Mouse (Mus musculus) ovary, adult 10 weeks (tissue): Measurements from ENCODE around the gene Ubb. TPM values are rescaled to one million over a fixed set of nuclear protein-coding genes. Genes with fewer than 3 reads are reported as not detected.

Experiments used
- polyA plus RNA-seq: library from polyadenylated mRNA; stranded (reverse); fragments of 350-450 nt; fragmentation: Illumina TruSeq; extraction: RNeasy Lipid Tissue Mini Kit (QIAGEN cat#74804); gene quantifications from one replicate; pipeline ENCODE4 v1.2.3, GENCODE M21; 2014

Ubb gene
- polyA plus RNA-seq: 32.7 TPM

DNA sequence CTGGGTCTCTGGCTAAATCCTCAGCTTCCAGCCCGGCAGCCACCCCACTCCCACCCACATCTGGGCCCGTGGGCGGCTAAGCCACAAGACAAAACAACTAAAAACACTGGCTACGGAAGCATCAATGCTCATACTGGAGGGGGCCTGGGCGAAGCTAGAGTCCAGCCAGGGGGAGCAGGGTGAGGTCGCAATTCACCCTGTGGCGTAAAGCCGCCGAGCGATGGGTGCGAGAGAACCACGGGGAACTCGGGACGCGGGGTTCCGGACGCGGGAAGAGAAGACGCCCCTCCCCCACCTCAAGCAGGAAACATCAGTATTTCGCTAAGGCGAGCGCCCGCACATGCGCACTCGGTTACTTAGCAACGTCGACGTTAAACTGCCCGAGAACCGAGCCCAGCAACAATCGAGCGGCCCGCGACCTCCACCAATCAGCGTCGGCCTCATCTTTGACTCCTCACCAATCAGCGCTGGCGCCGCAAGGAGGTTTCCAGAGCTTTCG lies at the start of gene Ubb:
Gene Ubb (plus strand): TSS at position 445 of the 499 bp plus-strand sequence.

DNA sequence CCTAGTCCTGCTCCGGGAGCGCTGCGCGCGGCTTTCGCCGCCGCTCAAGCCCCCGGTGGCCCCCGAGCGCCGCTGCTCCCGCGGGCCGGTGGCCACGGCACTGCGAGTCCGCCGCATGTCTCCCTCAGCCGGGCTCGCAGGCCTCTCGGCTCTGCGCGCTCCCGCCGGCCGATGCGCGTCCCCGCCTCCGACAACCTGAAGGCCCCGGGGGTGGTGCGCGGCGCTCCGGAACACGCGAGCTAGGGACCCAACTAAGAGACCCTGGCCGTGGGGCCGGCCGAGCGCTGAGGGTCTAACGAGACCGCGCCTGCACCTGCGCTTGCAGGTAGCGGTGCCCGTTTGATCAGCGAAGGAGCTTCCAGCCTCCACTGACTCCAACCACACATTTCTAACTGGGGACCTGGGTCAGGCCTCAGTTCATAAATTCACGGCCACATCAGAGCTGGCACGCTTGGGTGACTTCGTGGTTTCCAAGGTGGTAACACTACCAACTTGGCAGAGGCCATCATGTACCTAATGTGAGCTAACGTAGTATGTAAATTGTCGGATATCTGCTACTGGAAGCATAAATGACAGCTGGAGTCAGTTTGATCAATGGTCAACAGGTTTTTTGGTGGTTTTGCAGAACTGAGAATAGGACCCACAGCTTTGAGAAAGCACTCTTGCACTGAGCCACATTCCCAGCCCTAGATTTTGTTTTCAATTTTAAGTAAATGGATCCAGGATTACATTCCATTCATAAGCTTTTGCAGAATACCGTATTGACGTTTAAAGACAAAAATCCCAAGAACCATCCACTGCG lies 11.7 kb upstream of the Ubb start, which contains the start of gene Cenpv:
Gene Cenpv (minus strand): TSS at position 173 of the 802 bp plus-strand sequence.

DNA sequence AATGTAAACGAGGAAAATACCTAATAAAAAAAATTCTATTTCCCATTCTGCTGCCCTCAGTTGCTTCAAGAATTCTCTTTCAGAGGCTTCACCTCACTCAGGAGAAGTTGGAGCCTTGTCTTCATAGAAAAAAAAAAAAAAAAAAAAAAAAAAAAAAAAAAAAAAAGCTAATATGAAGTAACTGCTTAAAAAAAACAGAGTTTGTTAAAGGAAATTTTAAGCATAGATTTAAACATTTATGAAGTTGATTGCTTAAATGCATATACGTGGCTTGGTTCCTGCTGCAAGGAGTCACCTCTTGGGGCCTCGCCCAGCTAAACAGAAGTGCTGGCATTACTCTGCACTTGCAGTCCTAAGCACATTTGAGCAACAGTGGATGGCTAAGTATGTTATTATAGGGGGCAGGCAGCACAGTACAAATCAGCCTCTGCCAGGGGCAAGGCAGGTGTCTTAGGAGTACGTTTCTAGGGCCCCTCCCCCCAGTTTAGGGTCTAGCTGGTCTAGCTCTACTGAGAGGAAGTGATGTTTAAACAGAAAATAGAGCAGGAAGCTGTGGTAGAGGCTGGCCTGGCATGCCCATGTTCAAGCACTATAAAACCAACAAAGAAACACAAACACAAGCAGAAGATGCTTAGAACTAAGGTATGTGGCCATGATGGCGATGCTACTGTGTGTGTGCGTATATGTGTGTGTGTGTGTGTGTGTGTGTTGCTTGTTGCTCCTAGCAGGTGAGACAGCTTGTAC lies 23.2 kb downstream of the Ubb start, which contains the start of gene Trpv2:
Gene Trpv2 (plus strand): TSS at position 528 of the 744 bp plus-strand sequence.

Other genes starting within 250 kb of the Ubb start
- gene Pigl, start 92.7 kb upstream of the Ubb start, polyA plus RNA-seq: 3.3 TPM
- 382 TPM for gene Ncor1, start 92.6 kb upstream of the Ubb start, polyA plus RNA-seq
- 25.1 TPM for gene Cenpv, start 11.9 kb upstream of the Ubb start, polyA plus RNA-seq
- gene Trpv2, start 23.3 kb downstream of the Ubb start, polyA plus RNA-seq: 0.26 TPM
- 30.0 TPM for gene Lrrc75a, start 97.4 kb downstream of the Ubb start, polyA plus RNA-seq
- 27.8 TPM for gene Mmgt2, start 97.5 kb downstream of the Ubb start, polyA plus RNA-seq
- 5.9 TPM for gene Zfp287, start 180.7 kb downstream of the Ubb start, polyA plus RNA-seq
- gene Gm10428, start 201.9 kb downstream of the Ubb start, polyA plus RNA-seq: not detected
- 7.2 TPM for gene Zfp286, start 238.3 kb downstream of the Ubb start, polyA plus RNA-seq